Mouse (Mus musculus): ENCODE measurements around the gene Hilpda.

- no peak for TF ChIP-seq CTCF (IDR thresholded peaks at IDR 0.05; ENCODE audit: low read depth, low read length)
- TF ChIP-seq EP300 (IDR thresholded peaks at IDR 0.05; ENCODE audit: insufficient read depth, low read depth, low read length) = no peak
- TF ChIP-seq POLR2A (IDR thresholded peaks at IDR 0.05; ENCODE audit: insufficient read depth, low read length) = no peak
These were observed 31.4 kb downstream of the Hilpda start for GRCm38 (mm10) chr6:29303726-29304125.
